Comparison of ENCODE assay signal across 8 mouse cellular contexts in genomic region chr11:94653663-94654436, GRCm38 (mm10). TPM values are rescaled to one million over a fixed set of nuclear protein-coding genes. Genes with fewer than 3 reads are reported as not detected.
DNase-seq lines count a peak whose midpoint lies in the region; ATAC-seq lines count a peak whose summit lies in the region.

TSS of gene Mrpl27 (plus strand) at chr11:94653767.
TSS of gene Eme1 (minus strand) at chr11:94653964.

- peak; percentile 85 for ATAC-seq in heart, embryonic 15.5 days (replicated peaks; ENCODE audit: insufficient number of reproducible peaks, insufficient read depth, low FRiP score, low read depth)
- ATAC-seq in liver, embryonic 13.5 days (ENCODE audit: low read depth): peak; percentile 88
- peak; percentile 86 for ATAC-seq in stomach, embryonic 14.5 days (ENCODE audit: insufficient number of reproducible peaks, insufficient read depth, low FRiP score, low read depth)

- H3K27ac ChIP-seq in heart, embryonic 15.5 days: peak within 1 kb of the TSS; percentile 98
- H3K27ac ChIP-seq in liver, embryonic 13.5 days: peak within 1 kb of the TSS; percentile 79
- peak within 1 kb of the TSS; percentile 83; the same call in 1 of the 2 replicates for H3K27ac ChIP-seq in stomach, embryonic 14.5 days (ENCODE audit: low read length)

- peak within 1 kb of the TSS; percentile 83 for H3K4me3 ChIP-seq in heart, embryonic 15.5 days
- H3K4me3 ChIP-seq in liver, embryonic 13.5 days (replicated peaks): peak within 1 kb of the TSS; percentile 76
- H3K4me3 ChIP-seq in stomach, embryonic 14.5 days (ENCODE audit: low read depth, low read length): peak within 1 kb of the TSS; percentile 50

- H3K27me3 ChIP-seq in heart, embryonic 15.5 days: no peaks in the 10 kb centered on the region
- H3K27me3 ChIP-seq in liver, embryonic 13.5 days: no peaks in the 10 kb centered on the region
- no peaks in the 10 kb centered on the region for H3K27me3 ChIP-seq in stomach, embryonic 14.5 days (ENCODE audit: control insufficient read depth, insufficient read depth, low read length)

- peak; percentile 63 to 82 for DNase-seq in CD8-positive naive resting alpha-beta T cell, adult 2 months (ENCODE audit: low read depth in 2 of 2, low spot score in 2 of 2)
- peak; percentile 77 for DNase-seq in c-Kit-negative CD71-positive TER-119-positive erythroid progenitor cells, embryonic 14.5 days (ENCODE audit: low read depth, low spot score)
- peak; percentile 71 for DNase-seq in fibroblast of lung, adult 2 months (ENCODE audit: low read depth)
- peak; percentile 90 for DNase-seq in kidney, postnatal 14 days
- DNase-seq in liver, embryonic 13.5 days: peak; percentile 80
- peak; percentile 84 for DNase-seq in natural killer cell, adult 2 months (ENCODE audit: low spot score in 2 of 2)

- under 1% methylated on average over 32 of the region's 32 CpGs for WGBS in heart, embryonic 15.5 days
- WGBS in liver, embryonic 13.5 days (ENCODE audit: insufficient replicate concordance): under 1% methylated on average over 32 of the region's 32 CpGs
- under 1% methylated on average over 32 of the region's 32 CpGs for WGBS in stomach, embryonic 14.5 days

- peaks cover 16% of the 10 kb centered on the region for H3K4me1 ChIP-seq in heart, embryonic 15.5 days (replicated peaks)
- H3K4me1 ChIP-seq in liver, embryonic 13.5 days (replicated peaks): peaks cover 40% of the 10 kb centered on the region
- H3K4me1 ChIP-seq in stomach, embryonic 14.5 days (ENCODE audit: control insufficient read depth, insufficient read depth, low read length): no peaks in the 10 kb centered on the region

- H3K9ac ChIP-seq in heart, embryonic 15.5 days: peak within 1 kb of the TSS; percentile 76
- peak within 1 kb of the TSS; percentile 83 for H3K9ac ChIP-seq in liver, embryonic 13.5 days
- H3K9ac ChIP-seq in stomach, embryonic 14.5 days (replicated peaks; ENCODE audit: low read depth, low read length): peak within 1 kb of the TSS; percentile 45

- H3K4me2 ChIP-seq in heart, embryonic 15.5 days: peak within 1 kb of the TSS; percentile 86
- peak within 1 kb of the TSS; percentile 72 for H3K4me2 ChIP-seq in liver, embryonic 13.5 days
- H3K4me2 ChIP-seq in stomach, embryonic 14.5 days (replicated peaks; ENCODE audit: low read depth, low read length): peak within 1 kb of the TSS; percentile 66

- peaks cover 21% of the 10 kb centered on the region for H3K36me3 ChIP-seq in heart, embryonic 15.5 days
- peaks cover 51% of the 10 kb centered on the region for H3K36me3 ChIP-seq in liver, embryonic 13.5 days
- peaks cover 17% of the 10 kb centered on the region; the same call in 1 of the 2 replicates for H3K36me3 ChIP-seq in stomach, embryonic 14.5 days (ENCODE audit: control insufficient read depth, insufficient read depth, low read length)

- no peaks in the 10 kb centered on the region for H3K9me3 ChIP-seq in heart, embryonic 15.5 days (replicated peaks)
- no peaks in the 10 kb centered on the region for H3K9me3 ChIP-seq in liver, embryonic 13.5 days (replicated peaks)
- no peaks in the 10 kb centered on the region for H3K9me3 ChIP-seq in stomach, embryonic 14.5 days (ENCODE audit: control insufficient read depth, low read depth, low read length)

RNA-seq across cellular contexts. Expression of gene Mrpl27, which starts in this region (rescaled TPM):
- polyA plus RNA-seq in heart, embryonic 15.5 days (2015; fragmentation: Nextera tagmentation; extraction: Ambion mirVana): 122 and 135 TPM in 2 replicates
- 90.2 and 91.3 TPM in 2 replicates for polyA plus RNA-seq in liver, embryonic 13.5 days (2015; fragmentation: Nextera tagmentation; extraction: Ambion mirVana)
- polyA plus RNA-seq in stomach, embryonic 14.5 days (2014; fragmentation: Nextera tagmentation; extraction: Ambion mirVana): 148 and 149 TPM in 2 replicates

RNA-seq across cellular contexts. Expression of gene Eme1, which starts in this region (rescaled TPM):
- 8.7 and 11.5 TPM in 2 replicates for polyA plus RNA-seq in heart, embryonic 15.5 days (2015; fragmentation: Nextera tagmentation; extraction: Ambion mirVana)
- polyA plus RNA-seq in liver, embryonic 13.5 days (2015; fragmentation: Nextera tagmentation; extraction: Ambion mirVana): 18.4 and 19.5 TPM in 2 replicates
- polyA plus RNA-seq in stomach, embryonic 14.5 days (2014; fragmentation: Nextera tagmentation; extraction: Ambion mirVana): 20.7 and 20.9 TPM in 2 replicates

Comparison
In these comparisons a context has a peak if more than half of its experiments do, and no peak if none do; other contexts are left out.
1. Peak in every context shown above with its lines: DNase-seq, ATAC-seq, H3K4me3 ChIP-seq and H3K27ac ChIP-seq.